In genomic region chr1:170645896-170646605, GRCm38 (mm10) we compare ENCODE assay signal across 9 mouse cellular contexts. TPM values are rescaled to one million over a fixed set of nuclear protein-coding genes. Genes with fewer than 3 reads are reported as not detected.
A peak's percentile ranks its signal among the peaks of the same experiment; 100 is the strongest.
DNase-seq lines count a peak whose midpoint lies in the region; ATAC-seq lines count a peak whose summit lies in the region.
"Had no signal": no experiment of that assay in that cellular context is flagged by ENCODE, and none has a peak within 500 bp of the region (broad histone marks: within the 10 kb centered on the region; RNA-seq: fewer than 3 reads in every experiment).

No protein-coding gene starts in this region.

- H3K9me3 ChIP-seq in heart, embryonic 12.5 days (replicated peaks), result no peaks in the 10 kb centered on the region
- H3K9me3 ChIP-seq in embryonic facial prominence, embryonic 13.5 days, result no peaks in the 10 kb centered on the region
- H3K9me3 ChIP-seq in hindbrain, embryonic 12.5 days (replicated peaks), result no peaks in the 10 kb centered on the region
- no peaks in the 10 kb centered on the region for H3K9me3 ChIP-seq in midbrain, embryonic 13.5 days

- H3K27ac ChIP-seq in heart, embryonic 12.5 days (ENCODE audit: poor library complexity, severe bottlenecking), result peak overlapping the region; percentile 78
- no peak overlapping the region for H3K27ac ChIP-seq in embryonic facial prominence, embryonic 13.5 days
- no peak overlapping the region for H3K27ac ChIP-seq in hindbrain, embryonic 12.5 days
- H3K27ac ChIP-seq in midbrain, embryonic 13.5 days, result no peak overlapping the region

- H3K4me1 ChIP-seq in heart, embryonic 12.5 days (replicated peaks), result peaks cover 48% of the 10 kb centered on the region
- peaks cover 28% of the 10 kb centered on the region for H3K4me1 ChIP-seq in embryonic facial prominence, embryonic 13.5 days
- peaks cover 19% of the 10 kb centered on the region; the same call in 1 of the 2 replicates for H3K4me1 ChIP-seq in hindbrain, embryonic 12.5 days
- H3K4me1 ChIP-seq in midbrain, embryonic 13.5 days (replicated peaks), result peaks cover 18% of the 10 kb centered on the region

- peak overlapping the region; percentile 57 for H3K4me3 ChIP-seq in heart, embryonic 12.5 days
- H3K4me3 ChIP-seq in embryonic facial prominence, embryonic 13.5 days, result peak overlapping the region; percentile 11
- no peak overlapping the region for H3K4me3 ChIP-seq in hindbrain, embryonic 12.5 days
- H3K4me3 ChIP-seq in midbrain, embryonic 13.5 days (replicated peaks), result no peak overlapping the region

- WGBS in heart, embryonic 12.5 days, result 55% methylated on average over 15 of the region's 15 CpGs
- WGBS in embryonic facial prominence, embryonic 13.5 days, result 46% methylated on average over 15 of the region's 15 CpGs
- whole genome bisulfite sequencing in hindbrain, embryonic 12.5 days, result 44% methylated on average over 15 of the region's 15 CpGs
- 68% methylated on average over 15 of the region's 15 CpGs for WGBS in midbrain, embryonic 13.5 days

- peak overlapping the region; percentile 78 for H3K9ac ChIP-seq in heart, embryonic 12.5 days
- H3K9ac ChIP-seq in embryonic facial prominence, embryonic 13.5 days, result 0 out of 2 replicates have a peak overlapping the region, but pooled peaks have one; percentile 6
- H3K9ac ChIP-seq in hindbrain, embryonic 12.5 days, result no peak overlapping the region
- H3K9ac ChIP-seq in midbrain, embryonic 13.5 days (replicated peaks), result 0 out of 2 replicates have a peak overlapping the region, but pooled peaks have one; percentile 28

- H3K4me2 ChIP-seq in heart, embryonic 12.5 days, result peak overlapping the region; percentile 72
- H3K4me2 ChIP-seq in embryonic facial prominence, embryonic 13.5 days, result peak overlapping the region; percentile 83
- peak overlapping the region; percentile 79 for H3K4me2 ChIP-seq in hindbrain, embryonic 12.5 days (replicated peaks)
- H3K4me2 ChIP-seq in midbrain, embryonic 13.5 days (replicated peaks), result peak overlapping the region; percentile 81

- no peaks in the 10 kb centered on the region for H3K27me3 ChIP-seq in heart, embryonic 12.5 days (replicated peaks)
- no peaks in the 10 kb centered on the region for H3K27me3 ChIP-seq in embryonic facial prominence, embryonic 13.5 days
- H3K27me3 ChIP-seq in hindbrain, embryonic 12.5 days, result peaks cover 9% of the 10 kb centered on the region
- H3K27me3 ChIP-seq in midbrain, embryonic 13.5 days, result 0 out of 2 replicates have a peak, but pooled peaks cover 6% of the 10 kb centered on the region

- H3K36me3 ChIP-seq in heart, embryonic 12.5 days, result peaks cover 24% of the 10 kb centered on the region
- H3K36me3 ChIP-seq in embryonic facial prominence, embryonic 13.5 days, result no peaks in the 10 kb centered on the region
- 0 out of 2 replicates have a peak, but pooled peaks cover 5% of the 10 kb centered on the region for H3K36me3 ChIP-seq in hindbrain, embryonic 12.5 days
- H3K36me3 ChIP-seq in midbrain, embryonic 13.5 days, result peaks cover 4% of the 10 kb centered on the region; the same call in 1 of the 2 replicates

- ATAC-seq in heart, embryonic 12.5 days (ENCODE audit: insufficient number of reproducible peaks, low FRiP score), result no peak
- no peak for ATAC-seq in embryonic facial prominence, embryonic 13.5 days (ENCODE audit: insufficient number of reproducible peaks, insufficient read depth, low FRiP score, low TSS enrichment, low read depth)
- ATAC-seq in hindbrain, embryonic 12.5 days (ENCODE audit: low FRiP score), result no peak
- ATAC-seq in midbrain, embryonic 13.5 days, result no peak
- ATAC-seq: CD4-positive, CD25-positive, alpha-beta regulatory T cell, adult 4 months had no signal

- DNase-seq in heart, adult 18-20 months, result no peak
- DNase-seq in adrenal gland, adult 8-10 months, result no peak
- DNase-seq in gastrocnemius, adult 18-20 months (ENCODE audit: low spot score), result no peak
- DNase-seq in thymus, postnatal 4 days, result no peak

RNA-seq across cellular contexts. Expression of gene Olfml2b, which starts 1.7 kb away (rescaled TPM):
- polyA plus RNA-seq in heart, embryonic 12.5 days (2016; fragmentation: Nextera tagmentation; extraction: Ambion mirVana), result 45.9 and 48.3 TPM in 2 replicates
- total RNA-seq in heart, adult 18-20 months (2021), result 10 to 100 TPM; 11.8 to 14.8 TPM
- polyA plus RNA-seq in embryonic facial prominence, embryonic 13.5 days (2015; fragmentation: Nextera tagmentation; extraction: Ambion mirVana), result 12.2 and 13.0 TPM in 2 replicates
- polyA plus RNA-seq in hindbrain, embryonic 12.5 days (2016; fragmentation: Nextera tagmentation; extraction: Ambion mirVana), result 8.0 and 10.4 TPM in 2 replicates
- polyA plus RNA-seq in midbrain, embryonic 13.5 days (2015; fragmentation: Nextera tagmentation; extraction: Ambion mirVana), result 3.8 and 4.3 TPM in 2 replicates
- total RNA-seq in adrenal gland, adult 8-10 months (2022), result 1 to 10 TPM; 3.3 to 5.9 (median 4.6) TPM
- 1 to 10 TPM; 2.8 to 3.3 TPM for total RNA-seq in gastrocnemius, adult 18-20 months (2021)
- polyA plus RNA-seq: CD4-positive, CD25-positive, alpha-beta regulatory T cell, adult 4 months had no signal

RNA-seq across cellular contexts. Expression of gene Nos1ap, which starts 56.4 kb away (rescaled TPM):
- polyA plus RNA-seq in heart, embryonic 12.5 days (2016; fragmentation: Nextera tagmentation; extraction: Ambion mirVana), result 25.9 and 26.0 TPM in 2 replicates
- 10 to 100 TPM; 17.4 to 23.6 TPM for total RNA-seq in heart, adult 18-20 months (2021)
- polyA plus RNA-seq in embryonic facial prominence, embryonic 13.5 days (2015; fragmentation: Nextera tagmentation; extraction: Ambion mirVana), result 6.2 and 9.1 TPM in 2 replicates
- 15.5 and 22.7 TPM in 2 replicates for polyA plus RNA-seq in hindbrain, embryonic 12.5 days (2016; fragmentation: Nextera tagmentation; extraction: Ambion mirVana)
- 16.4 and 17.2 TPM in 2 replicates for polyA plus RNA-seq in midbrain, embryonic 13.5 days (2015; fragmentation: Nextera tagmentation; extraction: Ambion mirVana)
- 10 to 100 TPM; 19.9 to 46.9 (median 29.7) TPM for total RNA-seq in adrenal gland, adult 8-10 months (2022)
- 1 to 10 TPM; 1.4 to 1.5 TPM for total RNA-seq in gastrocnemius, adult 18-20 months (2021)

Comparison
In these comparisons a context has a peak if more than half of its experiments do, and no peak if none do; other contexts are left out.
1. H3K4me3 ChIP-seq: peak in heart, embryonic 12.5 days (single experiment) and embryonic facial prominence, embryonic 13.5 days (single experiment); none in hindbrain, embryonic 12.5 days (single experiment) and midbrain, embryonic 13.5 days (single experiment).
2. Peak in every context shown above with its lines, with median percentiles within 50 percentile points of each other: H3K4me2 ChIP-seq.